Mouse (Mus musculus) heart, adult 2 months (tissue): Measurements from ENCODE around the gene Cntnap5c. TPM values are rescaled to one million over a fixed set of nuclear protein-coding genes. Genes with fewer than 3 reads are reported as not detected.

Experiments used
- DNase-seq, 2 experiments: peaks; one replicate each; pipeline ENCODE4 v3.0.0; 2021
- H3K27ac ChIP-seq: fragments of 200-600 bp; 2 replicates; pipeline ENCODE4 v1.8.1; 2022
- H3K27me3 ChIP-seq: fragments of 200-500 bp; 2 replicates; pipeline ENCODE4 v1.6.1; 2012; ENCODE audit warnings: mild to moderate bottlenecking, low read length, inconsistent platforms, mixed read lengths; ENCODE audit not compliant: control insufficient read depth, insufficient read depth
- H3K36me3 ChIP-seq: fragments of 200-500 bp; 2 replicates; pipeline ENCODE4 v1.6.1; 2012; ENCODE audit warnings: low read length, inconsistent platforms; ENCODE audit not compliant: control insufficient read depth, insufficient read depth
- H3K4me1 ChIP-seq: fragments of 200-500 bp; 2 replicates; pipeline ENCODE4 v1.6.1; 2011; ENCODE audit warnings: low read length; ENCODE audit not compliant: control insufficient read depth, insufficient read depth
- H3K4me3 ChIP-seq: fragments of 200-600 bp; 2 replicates; pipeline ENCODE4 v1.8.1; 2022
- H3K79me2 ChIP-seq: fragments of 200-500 bp; replicated peaks from 2 replicates; pipeline ENCODE4 v1.6.1; 2012; ENCODE audit warnings: mild to moderate bottlenecking, inconsistent platforms, low read length, moderate library complexity, mixed read lengths; ENCODE audit not compliant: control insufficient read depth, insufficient read depth
- H3K9ac ChIP-seq: fragments of 200-500 bp; 2 replicates; pipeline ENCODE4 v1.6.1; 2012; ENCODE audit warnings: low read depth, mild to moderate bottlenecking, control low read depth, inconsistent platforms, low read length, mixed read lengths
- CTCF ChIP-seq: fragments of 200-600 bp; IDR thresholded peaks from 2 replicates; pipeline ENCODE4 v1.8.1; 2022; ENCODE audit warnings: antibody characterized with exemption, mild to moderate bottlenecking, moderate library complexity
- EP300 ChIP-seq: fragments of 200-500 bp; IDR thresholded peaks from 2 replicates; pipeline ENCODE4 v1.6.1; 2011; ENCODE audit warnings: low read depth, low read length, control low read depth; ENCODE audit not compliant: insufficient read depth
- POLR2A ChIP-seq: fragments of 200-500 bp; IDR thresholded peaks from 2 replicates; pipeline ENCODE4 v1.6.1; 2011; ENCODE audit warnings: mild to moderate bottlenecking, low read depth, low read length, control low read depth; ENCODE audit not compliant: insufficient read depth
- WGBS: fragments of 180-500 bp; shearing (Covaris S2); methylation state at CpG from one replicate; pipeline ENCODE4 v1.1.7; 2018; 5-methylcytosine and 5-hydroxymethylcytosine counted together
- intact Hi-C: fragments of 180-260 bp; cut with DNase I; formaldehyde crosslinking; loops from one replicate; pipeline ENCODE4 v1.15.1; 2025
- polyA plus RNA-seq: library from polyadenylated mRNA; depleted of rRNA; stranded (reverse); fragments of >200 nt; gene quantifications from 2 replicates; pipeline ENCODE4 v1.2.3, GENCODE M21; 2012; rRNA removed
- total RNA-seq, 2 experiments: library from RNA; stranded (reverse); gene quantifications; 2 replicates each; pipeline ENCODE4 v1.2.3; 2021

The Cntnap5c gene
- total and polyA plus RNA-seq, 3 experiments, result not detected

- 60% methylated on average over 6 of the region's 6 CpGs for WGBS
- no peak overlapping the region for H3K9ac ChIP-seq
- DNase-seq, result no peak
- no peak overlapping the region for H3K4me3 ChIP-seq
- TF ChIP-seq POLR2A (no peak), CTCF (no peak), EP300 (no peak)
- intact Hi-C loops, result no loop called here
- no peaks in the 10 kb centered on the region for H3K79me2 ChIP-seq
- no peaks in the 10 kb centered on the region for H3K27me3 ChIP-seq
- H3K27ac ChIP-seq, result no peak overlapping the region
- no peaks in the 10 kb centered on the region for H3K36me3 ChIP-seq
- no peaks in the 10 kb centered on the region for H3K4me1 ChIP-seq
Measured at GRCm38 (mm10) chr17:58351310-58351709, 581.9 kb downstream of the Cntnap5c start.

DNA sequence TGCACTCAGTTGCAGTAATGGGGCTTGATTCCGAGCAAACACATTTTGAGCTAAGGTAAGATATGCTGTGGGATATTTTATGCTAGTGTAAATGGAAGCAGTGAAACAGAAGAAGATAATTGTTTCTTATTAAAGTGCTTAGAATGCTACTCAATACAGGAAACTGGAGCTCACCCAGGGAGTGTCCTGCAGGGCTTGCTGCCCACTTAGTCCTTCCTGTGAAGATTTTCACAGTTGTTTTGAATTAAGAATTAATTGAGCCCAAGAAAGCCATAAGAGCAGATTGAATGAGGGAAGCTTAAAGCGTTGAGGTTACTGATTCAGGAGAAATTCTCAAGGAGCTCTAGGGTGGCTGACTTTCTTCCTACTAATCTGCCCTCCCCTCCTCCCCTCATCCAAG lies 586.9 kb downstream of the Cntnap5c start:
- H3K4me1 ChIP-seq, result no peaks in the 10 kb centered on the region
- WGBS, result 39% methylated on average over 2 of the region's 2 CpGs
- TF ChIP-seq EP300 (no peak), CTCF (no peak), POLR2A (no peak)
- intact Hi-C loops, result no loop called here
- H3K27me3 ChIP-seq, result no peaks in the 10 kb centered on the region
- no peak overlapping the region for H3K4me3 ChIP-seq
- H3K79me2 ChIP-seq, result no peaks in the 10 kb centered on the region
- H3K36me3 ChIP-seq, result no peaks in the 10 kb centered on the region
- H3K27ac ChIP-seq, result no peak overlapping the region
- no peak overlapping the region for H3K9ac ChIP-seq
- DNase-seq, result no peak

DNA sequence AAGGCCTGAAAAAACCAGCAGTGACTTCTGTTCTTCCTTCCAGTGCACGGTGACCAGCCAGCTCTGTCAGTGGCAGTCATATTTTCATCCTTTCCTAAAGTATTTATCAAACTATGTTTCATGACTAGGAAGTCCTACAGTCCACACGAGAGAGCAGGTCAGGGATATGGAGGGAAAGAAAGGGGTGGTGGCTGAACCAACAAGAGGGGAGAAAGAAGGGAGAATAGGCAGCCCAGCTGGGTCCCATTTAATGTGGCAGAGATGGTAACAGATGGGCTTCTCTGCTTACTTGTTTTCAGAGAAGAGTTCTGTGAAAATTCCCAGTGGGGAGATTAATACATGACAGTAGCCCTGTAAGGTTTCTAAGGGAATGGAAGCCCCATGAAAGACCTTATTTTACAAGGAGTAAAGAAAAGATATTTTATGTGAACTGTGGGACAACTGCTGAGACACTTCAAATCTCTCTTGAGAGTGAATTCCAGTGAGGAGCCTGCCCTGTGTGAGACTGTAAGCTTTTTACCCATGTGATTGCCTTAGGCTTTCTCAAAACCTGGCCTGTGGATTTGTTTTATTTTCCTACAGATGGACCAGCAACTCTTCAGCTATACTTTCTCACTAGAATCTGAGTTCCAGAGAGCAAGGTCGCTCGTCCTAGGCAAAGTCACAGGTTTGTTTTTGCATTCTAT lies 594.4 kb downstream of the Cntnap5c start:
- no peak overlapping the region for H3K4me3 ChIP-seq
- no peaks in the 10 kb centered on the region for H3K79me2 ChIP-seq
- 73% methylated on average over 4 of the region's 4 CpGs for WGBS
- H3K27ac ChIP-seq, result no peak overlapping the region
- TF ChIP-seq EP300 (no peak), POLR2A (no peak), CTCF (no peak)
- H3K9ac ChIP-seq, result no peak overlapping the region
- DNase-seq, result no peak
- H3K4me1 ChIP-seq, result no peaks in the 10 kb centered on the region
- no peaks in the 10 kb centered on the region for H3K27me3 ChIP-seq
- intact Hi-C loops, result no loop called here
- H3K36me3 ChIP-seq, result no peaks in the 10 kb centered on the region

DNA sequence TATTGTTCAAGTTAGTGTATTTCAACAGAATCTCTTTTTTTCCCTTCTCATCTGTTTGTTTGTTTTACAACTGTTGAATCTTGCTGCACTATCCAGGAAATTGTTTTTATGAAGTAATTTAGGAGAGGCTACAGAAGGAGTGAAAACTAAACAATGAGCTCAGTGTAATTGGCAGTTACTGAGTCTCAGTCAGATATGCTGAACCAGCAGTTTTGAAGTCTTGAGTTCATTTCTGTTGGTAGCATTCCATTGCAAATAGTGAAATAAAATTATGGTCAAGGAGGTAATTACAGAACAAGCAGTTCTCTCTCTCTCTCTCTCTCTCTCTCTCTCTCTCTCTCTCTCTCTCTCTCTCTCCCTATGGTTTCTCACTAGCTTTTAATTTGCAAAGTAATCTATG lies 600.7 kb downstream of the Cntnap5c start:
- TF ChIP-seq EP300 (no peak), CTCF (no peak), POLR2A (no peak)
- no peak overlapping the region for H3K27ac ChIP-seq
- intact Hi-C loops, result no loop called here
- H3K4me3 ChIP-seq, result no peak overlapping the region
- no peaks in the 10 kb centered on the region for H3K27me3 ChIP-seq
- no peaks in the 10 kb centered on the region for H3K4me1 ChIP-seq
- H3K9ac ChIP-seq, result no peak overlapping the region
- H3K36me3 ChIP-seq, result no peaks in the 10 kb centered on the region
- no peaks in the 10 kb centered on the region for H3K79me2 ChIP-seq
- no peak for DNase-seq

DNA sequence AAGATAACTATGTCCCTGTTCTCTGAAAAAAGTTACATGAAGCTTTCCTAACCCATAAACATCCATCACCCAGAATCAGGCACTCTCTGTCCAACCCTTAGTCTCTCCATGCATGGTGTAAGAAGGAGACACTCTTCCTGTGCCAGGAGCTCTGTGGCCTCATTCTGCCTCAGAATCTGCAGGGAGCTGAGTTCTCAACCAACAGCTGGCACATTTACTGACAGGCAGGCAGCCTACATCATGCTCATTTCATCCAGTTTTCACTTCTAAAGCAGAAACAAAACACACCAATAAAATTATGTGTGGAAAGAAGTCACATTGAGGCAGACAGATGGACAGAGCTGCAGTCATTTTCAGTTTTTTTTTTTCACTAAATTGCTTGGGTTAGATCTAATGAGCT lies 638.4 kb downstream of the Cntnap5c start:
- TF ChIP-seq CTCF (no peak), POLR2A (no peak), EP300 (no peak)
- H3K36me3 ChIP-seq, result no peaks in the 10 kb centered on the region
- no peaks in the 10 kb centered on the region for H3K4me1 ChIP-seq
- no peak overlapping the region for H3K4me3 ChIP-seq
- H3K27ac ChIP-seq, result no peak overlapping the region
- H3K79me2 ChIP-seq, result no peaks in the 10 kb centered on the region
- no peaks in the 10 kb centered on the region for H3K27me3 ChIP-seq
- H3K9ac ChIP-seq, result no peak overlapping the region
- intact Hi-C loops, result no loop called here
- DNase-seq, result no peak

GRCm38 (mm10) chr17:58408756-58409155 lies 639.4 kb downstream of the Cntnap5c start:
- Histone ChIP-seq H3K9ac (no peak overlapping the region), H3K4me1 (no peaks in the 10 kb centered on the region), H3K27me3 (no peaks in the 10 kb centered on the region), H3K79me2 (no peaks in the 10 kb centered on the region), H3K36me3 (no peaks in the 10 kb centered on the region), H3K4me3 (no peak overlapping the region), H3K27ac (no peak overlapping the region)
- no peak for TF ChIP-seq POLR2A
- no peak for TF ChIP-seq EP300
- TF ChIP-seq CTCF, result no peak
- intact Hi-C loops, result no loop called here
- WGBS, result 45% methylated on average over 1 of the region's 1 CpGs
- no peak for DNase-seq

GRCm38 (mm10) chr17:58437443-58437842 lies 668.1 kb downstream of the Cntnap5c start:
- no peak overlapping the region for H3K9ac ChIP-seq
- no peaks in the 10 kb centered on the region for H3K36me3 ChIP-seq
- no peaks in the 10 kb centered on the region for H3K79me2 ChIP-seq
- H3K27me3 ChIP-seq, result no peaks in the 10 kb centered on the region
- no peak for TF ChIP-seq CTCF
- no peak for DNase-seq
- H3K27ac ChIP-seq, result no peak overlapping the region
- intact Hi-C loops, result no loop called here
- H3K4me1 ChIP-seq, result no peaks in the 10 kb centered on the region
- no peak overlapping the region for H3K4me3 ChIP-seq

Other genes with a start within 250 kb of the Cntnap5c start
- under 1 TPM; 0.02 to 0.03 TPM for gene Vmn2r120, start 224.1 kb upstream of the Cntnap5c start, total RNA-seq
- not detected in 2 replicates for gene Vmn2r120, start 224.1 kb upstream of the Cntnap5c start, polyA plus RNA-seq
- not detected for gene Gm21834, start 27.4 kb upstream of the Cntnap5c start, total RNA-seq
- not detected in 2 replicates for gene Gm21834, start 27.4 kb upstream of the Cntnap5c start, polyA plus RNA-seq